Mouse (Mus musculus) C2C12 (cell line): Measurements from ENCODE around the gene Bcl6b.

Experiments used
- CEBPB ChIP-seq: IDR thresholded peaks from one replicate; pipeline ENCODE4 v1.6.1; 2011; ENCODE audit warnings: low read depth, mild to moderate bottlenecking, control low read depth, moderate library complexity
- CTCF ChIP-seq: IDR thresholded peaks from one replicate; pipeline ENCODE4 v1.5.1; 2011; ENCODE audit not compliant: control insufficient read depth, insufficient read depth, insufficient read length
- FOSL1 ChIP-seq: IDR thresholded peaks from one replicate; pipeline ENCODE4 v1.8.0; 2011; ENCODE audit warnings: mild to moderate bottlenecking, low read length; ENCODE audit not compliant: poor library complexity, insufficient read depth, severe bottlenecking
- MAX ChIP-seq: IDR thresholded peaks from one replicate; pipeline ENCODE4 v1.6.1; 2011; ENCODE audit warnings: mild to moderate bottlenecking, control low read depth
- MYOD1 ChIP-seq: IDR thresholded peaks from one replicate; pipeline ENCODE4 v1.6.1; 2011; ENCODE audit warnings: low read depth; ENCODE audit not compliant: control insufficient read depth, insufficient read length
- MYOG ChIP-seq: IDR thresholded peaks from one replicate; pipeline ENCODE4 v1.6.1; 2011; ENCODE audit not compliant: control insufficient read depth, insufficient read length; ENCODE audit errors: extremely low read depth
- USF1 ChIP-seq: IDR thresholded peaks from one replicate; pipeline ENCODE4 v1.6.1; 2011; ENCODE audit warnings: low read depth, mild to moderate bottlenecking, control low read depth, moderate library complexity

- TF ChIP-seq MYOG (no peak), CTCF (no peak), MAX (no peak), USF1 (no peak), MYOD1 (no peak), CEBPB (no peak), FOSL1 (no peak)
Measured at GRCm38 (mm10) chr11:70271641-70272040, 42.0 kb upstream of the Bcl6b start.
